Mouse (Mus musculus): Measurements from ENCODE around the gene Vrk1. TPM values are rescaled to one million over a fixed set of nuclear protein-coding genes. Genes with fewer than 3 reads are reported as not detected.

Vrk1 gene
- polyA plus RNA-seq, 1 experiment from 2014 or later, result 70.6 TPM

GRCm38 (mm10) chr12:106074371-106075155 lies 64.5 kb downstream of the Vrk1 start:
- Histone ChIP-seq H3K4me1 (replicated peaks) (no peaks in the 10 kb centered on the region), H3K4me2 (replicated peaks) (no peak overlapping the region), H3K36me3 (0 out of 2 replicates have a peak, but pooled peaks cover 7% of the 10 kb centered on the region), H3K27ac (no peak overlapping the region), H3K9me3 (no peaks in the 10 kb centered on the region), H3K9ac (no peak overlapping the region), H3K27me3 (replicated peaks) (no peaks in the 10 kb centered on the region), H3K4me3 (replicated peaks) (no peak overlapping the region)
- 88% methylated on average over 12 of the region's 12 CpGs for WGBS
- ATAC-seq, result no peak

GRCm38 (mm10) chr12:106076131-106076530 lies 66.1 kb downstream of the Vrk1 start:
- H3K4me3 ChIP-seq (replicated peaks), result no peak overlapping the region
- 0 out of 2 replicates have a peak, but pooled peaks cover 3% of the 10 kb centered on the region for H3K36me3 ChIP-seq
- no peak for ATAC-seq
- no peaks in the 10 kb centered on the region for H3K9me3 ChIP-seq
- H3K27me3 ChIP-seq (replicated peaks), result no peaks in the 10 kb centered on the region
- no peaks in the 10 kb centered on the region for H3K4me1 ChIP-seq (replicated peaks)
- no peak overlapping the region for H3K4me2 ChIP-seq (replicated peaks)
- H3K9ac ChIP-seq, result no peak overlapping the region
- no peak overlapping the region for H3K27ac ChIP-seq
- 92% methylated on average over 15 of the region's 15 CpGs for WGBS

GRCm38 (mm10) chr12:106080511-106080910 lies 70.5 kb downstream of the Vrk1 start:
- Histone ChIP-seq H3K4me2 (replicated peaks) (no peak overlapping the region), H3K9me3 (no peaks in the 10 kb centered on the region), H3K36me3 (no peaks in the 10 kb centered on the region), H3K27me3 (replicated peaks) (no peaks in the 10 kb centered on the region), H3K4me3 (replicated peaks) (no peak overlapping the region), H3K4me1 (replicated peaks) (no peaks in the 10 kb centered on the region; the same call in 1 of the 2 replicates), H3K27ac (no peak overlapping the region), H3K9ac (no peak overlapping the region)
- 86% methylated on average over 5 of the region's 5 CpGs for WGBS
- no peak for ATAC-seq

DNA sequence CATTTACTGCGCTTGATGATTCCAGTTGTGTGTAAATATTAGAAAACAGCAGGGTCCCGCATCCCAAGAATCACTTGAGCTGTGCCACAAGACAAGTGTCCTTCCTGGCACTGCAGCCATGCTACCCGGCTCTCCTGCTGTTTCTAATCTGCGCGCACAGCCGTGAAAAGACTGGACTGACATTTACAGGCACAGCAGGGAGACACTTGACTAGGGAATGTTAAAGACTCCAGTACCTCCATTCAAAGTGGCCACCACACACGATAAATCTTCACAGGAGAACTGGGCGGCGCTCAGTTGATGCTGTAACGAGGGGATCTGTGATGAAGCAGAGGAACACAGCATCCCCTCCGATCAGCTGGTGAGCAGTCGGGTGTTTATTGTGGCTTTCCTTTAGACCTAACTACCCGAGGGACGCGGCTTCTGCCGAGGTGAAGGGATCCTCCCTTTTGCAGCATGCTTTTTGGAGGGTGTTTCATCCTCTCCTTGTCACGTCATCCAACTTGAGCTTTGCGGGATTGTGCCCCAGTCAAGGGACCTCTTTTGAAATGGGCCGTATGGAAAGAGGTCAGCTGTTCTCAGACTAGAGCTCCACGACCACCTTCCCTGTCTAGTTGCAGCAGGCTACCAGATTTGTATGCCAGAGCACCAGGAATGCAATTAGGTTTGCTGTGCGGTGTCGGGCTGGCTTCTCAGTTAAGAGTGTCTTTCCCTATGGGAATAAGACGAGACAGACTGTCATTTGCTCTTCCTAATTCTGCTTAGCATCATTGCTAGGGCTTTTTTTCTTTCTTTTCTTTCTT lies 71.1 kb downstream of the Vrk1 start:
- Histone ChIP-seq H3K27ac (no peak overlapping the region), H3K4me2 (replicated peaks) (no peak overlapping the region), H3K4me3 (replicated peaks) (no peak overlapping the region), H3K9me3 (no peaks in the 10 kb centered on the region), H3K9ac (no peak overlapping the region), H3K36me3 (no peaks in the 10 kb centered on the region), H3K4me1 (replicated peaks) (no peaks in the 10 kb centered on the region; the same call in 1 of the 2 replicates), H3K27me3 (replicated peaks) (no peaks in the 10 kb centered on the region)
- no peak for ATAC-seq
- WGBS, result 63% methylated on average over 23 of the region's 23 CpGs

DNA sequence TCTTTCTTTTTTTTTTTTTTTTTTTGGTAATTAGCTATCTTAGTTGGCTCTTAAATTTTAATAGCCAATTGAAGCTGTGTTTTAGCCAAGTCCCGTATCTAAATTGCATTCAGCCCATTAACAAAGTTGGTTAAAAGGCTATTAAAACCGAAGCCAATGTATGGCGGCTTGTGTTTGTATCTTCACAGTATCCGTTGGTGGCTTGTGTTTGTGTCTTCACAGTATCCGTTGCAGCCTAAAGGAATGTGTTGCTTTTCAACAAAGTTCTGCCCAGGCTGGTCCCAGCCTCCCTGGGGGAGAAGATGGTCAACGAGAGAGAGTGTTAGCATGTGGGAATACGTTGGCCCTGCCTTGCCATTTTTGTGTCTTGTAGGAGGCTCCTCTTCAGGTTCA lies 71.7 kb downstream of the Vrk1 start:
- Histone ChIP-seq H3K36me3 (no peaks in the 10 kb centered on the region), H3K4me2 (replicated peaks) (no peak overlapping the region), H3K9me3 (no peaks in the 10 kb centered on the region), H3K27ac (no peak overlapping the region), H3K4me3 (replicated peaks) (no peak overlapping the region), H3K4me1 (replicated peaks) (no peaks in the 10 kb centered on the region; the same call in 1 of the 2 replicates), H3K9ac (no peak overlapping the region), H3K27me3 (replicated peaks) (no peaks in the 10 kb centered on the region)
- WGBS, result 77% methylated on average over 7 of the region's 7 CpGs
- no peak for ATAC-seq

GRCm38 (mm10) chr12:106082191-106082957 lies 72.3 kb downstream of the Vrk1 start:
- WGBS, result 51% methylated on average over 16 of the region's 16 CpGs
- Histone ChIP-seq H3K4me1 (replicated peaks) (no peaks in the 10 kb centered on the region; the same call in 1 of the 2 replicates), H3K4me3 (replicated peaks) (no peak overlapping the region), H3K9ac (no peak overlapping the region), H3K27ac (no peak overlapping the region), H3K36me3 (no peaks in the 10 kb centered on the region), H3K9me3 (no peaks in the 10 kb centered on the region), H3K4me2 (replicated peaks) (no peak overlapping the region), H3K27me3 (replicated peaks) (no peaks in the 10 kb centered on the region)
- ATAC-seq, result no peak

- H3K4me1 ChIP-seq (replicated peaks), result no peaks in the 10 kb centered on the region; the same call in 1 of the 2 replicates
- no peak overlapping the region for H3K9ac ChIP-seq
- no peak for ATAC-seq
- H3K27ac ChIP-seq, result no peak overlapping the region
- no peaks in the 10 kb centered on the region for H3K36me3 ChIP-seq
- 65% methylated on average over 11 of the region's 11 CpGs for WGBS
- H3K27me3 ChIP-seq (replicated peaks), result no peaks in the 10 kb centered on the region
- no peak overlapping the region for H3K4me2 ChIP-seq (replicated peaks)
- H3K4me3 ChIP-seq (replicated peaks), result no peak overlapping the region
- no peaks in the 10 kb centered on the region for H3K9me3 ChIP-seq
Measured at GRCm38 (mm10) chr12:106082958-106083381, 72.9 kb downstream of the Vrk1 start.

GRCm38 (mm10) chr12:106084126-106084525 lies 74.1 kb downstream of the Vrk1 start:
- ATAC-seq, result no peak
- Histone ChIP-seq H3K27me3 (replicated peaks) (no peaks in the 10 kb centered on the region), H3K36me3 (no peaks in the 10 kb centered on the region), H3K4me1 (replicated peaks) (no peaks in the 10 kb centered on the region; the same call in 1 of the 2 replicates), H3K4me2 (replicated peaks) (no peak overlapping the region), H3K27ac (no peak overlapping the region), H3K9me3 (no peaks in the 10 kb centered on the region), H3K9ac (no peak overlapping the region), H3K4me3 (replicated peaks) (no peak overlapping the region)
- WGBS, result 88% methylated on average over 12 of the region's 12 CpGs

DNA sequence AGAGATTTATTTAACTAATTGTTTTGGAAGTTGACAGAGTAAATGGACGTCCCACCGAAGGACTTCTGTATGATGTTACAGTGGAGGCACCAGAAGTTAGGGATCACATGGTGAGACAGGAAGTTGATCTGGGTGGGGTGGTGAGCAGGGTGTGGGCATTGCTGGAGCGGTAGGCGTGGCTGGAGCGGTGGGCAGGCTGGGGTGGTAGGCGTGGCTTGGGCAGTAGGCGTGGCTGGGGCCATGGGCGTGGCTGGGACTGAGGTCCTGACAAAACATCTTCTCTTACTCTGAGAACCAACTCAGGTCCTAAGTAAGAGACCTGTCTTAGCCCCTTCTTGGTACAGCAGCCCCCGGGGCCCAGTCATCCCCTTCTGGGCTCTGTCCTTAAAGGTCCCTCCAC lies 84.8 kb downstream of the Vrk1 start:
- H3K27ac ChIP-seq, result no peak overlapping the region
- H3K27me3 ChIP-seq (replicated peaks), result no peaks in the 10 kb centered on the region
- ATAC-seq, result no peak
- H3K9me3 ChIP-seq, result no peaks in the 10 kb centered on the region
- no peak overlapping the region for H3K4me2 ChIP-seq (replicated peaks)
- H3K9ac ChIP-seq, result no peak overlapping the region
- WGBS, result 94% methylated on average over 9 of the region's 9 CpGs
- no peaks in the 10 kb centered on the region for H3K4me1 ChIP-seq (replicated peaks)
- no peaks in the 10 kb centered on the region for H3K36me3 ChIP-seq
- H3K4me3 ChIP-seq (replicated peaks), result no peak overlapping the region

DNA sequence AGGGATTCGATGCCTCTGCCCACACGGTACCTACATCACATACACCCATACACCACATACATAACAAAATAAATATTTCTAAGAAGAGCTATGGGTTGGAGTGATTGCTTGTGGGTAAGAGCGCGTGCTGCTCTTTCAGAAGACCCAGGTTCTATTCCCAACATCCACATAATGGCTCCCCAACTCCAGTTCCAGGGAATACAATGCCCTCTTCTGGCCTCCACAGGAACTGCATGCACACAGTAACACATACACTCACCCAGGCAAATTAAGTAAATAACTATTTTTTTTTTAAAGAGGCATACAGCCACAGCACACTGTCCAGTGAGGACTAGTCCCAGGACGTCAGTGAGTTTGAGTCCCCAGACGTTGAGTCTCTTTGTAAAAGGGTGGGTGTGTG lies 92.0 kb downstream of the Vrk1 start:
- no peaks in the 10 kb centered on the region for H3K27me3 ChIP-seq (replicated peaks)
- no peaks in the 10 kb centered on the region for H3K36me3 ChIP-seq
- H3K27ac ChIP-seq, result no peak overlapping the region
- no peak for ATAC-seq
- 93% methylated on average over 6 of the region's 6 CpGs for WGBS
- H3K9me3 ChIP-seq, result no peaks in the 10 kb centered on the region
- no peak overlapping the region for H3K4me2 ChIP-seq (replicated peaks)
- H3K4me1 ChIP-seq (replicated peaks), result no peaks in the 10 kb centered on the region
- H3K9ac ChIP-seq, result no peak overlapping the region
- no peak overlapping the region for H3K4me3 ChIP-seq (replicated peaks)

- no peak overlapping the region for H3K9ac ChIP-seq
- no peaks in the 10 kb centered on the region for H3K9me3 ChIP-seq
- no peaks in the 10 kb centered on the region for H3K36me3 ChIP-seq
- ATAC-seq, result no peak
- H3K4me3 ChIP-seq (replicated peaks), result no peak overlapping the region
- 62% methylated on average over 16 of the region's 16 CpGs for WGBS
- no peak overlapping the region for H3K27ac ChIP-seq
- H3K4me2 ChIP-seq (replicated peaks), result no peak overlapping the region
- no peaks in the 10 kb centered on the region for H3K4me1 ChIP-seq (replicated peaks)
- H3K27me3 ChIP-seq (replicated peaks), result no peaks in the 10 kb centered on the region
Measured at GRCm38 (mm10) chr12:106102726-106103643, 93.0 kb downstream of the Vrk1 start.
